Mouse (Mus musculus) MEL-GATA-1-ER (cell line): ENCODE results near the gene Cyp2t4.

ENCODE experiments used
- DNase-seq: peaks from one replicate; pipeline ENCODE4 v3.0.0-alpha.2; 2012; ENCODE audit warnings: low read depth; ENCODE audit errors: extremely low read depth

The Cyp2t4 gene

DNA sequence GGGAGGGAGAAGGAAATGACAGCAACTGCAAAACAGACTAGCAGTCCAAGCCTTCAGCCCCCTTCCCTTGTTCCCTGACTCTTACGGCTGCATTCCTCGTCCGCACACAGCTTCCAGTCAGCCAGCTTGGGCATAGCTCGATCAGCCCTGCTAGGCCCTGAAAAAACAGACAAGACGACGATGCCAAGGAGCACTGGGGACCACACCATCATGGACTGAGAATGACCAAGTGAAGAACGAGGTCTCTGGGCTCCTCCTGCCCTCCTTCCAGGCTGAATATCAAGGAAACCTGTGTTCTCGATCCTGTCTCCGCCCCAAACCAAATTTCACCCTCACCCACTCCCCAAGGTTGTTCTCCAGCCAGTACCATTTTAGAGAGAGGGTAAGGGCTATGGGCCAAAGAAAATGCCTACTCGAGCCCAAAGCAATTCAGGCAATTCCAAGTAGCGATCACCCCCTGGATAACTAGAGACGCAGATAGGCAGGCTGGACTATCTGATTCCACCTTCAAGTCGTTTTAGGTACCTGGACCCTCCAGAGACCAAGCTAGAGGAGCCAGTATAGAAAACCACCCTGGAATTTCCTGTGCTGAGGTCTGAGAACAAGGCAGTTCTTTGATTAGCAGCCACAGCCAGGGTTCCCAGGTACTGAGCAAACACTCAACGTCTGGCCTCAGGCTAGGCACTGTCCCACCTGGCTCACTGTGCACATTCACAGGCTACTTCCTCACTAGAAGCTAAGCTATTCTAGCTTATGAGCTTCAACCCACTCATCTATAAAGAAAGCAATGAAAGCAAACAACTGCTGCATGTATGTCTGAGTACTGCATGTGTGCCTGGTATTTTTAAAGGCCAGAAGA, 27.6 kb downstream of the Cyp2t4 start, which contains the start of the genes Gm21983 and Mia:
Gene Gm21983, minus strand, starts transcription at position 250 of the 859 bp plus-strand sequence.
Gene Mia, minus strand, starts transcription at position 321 of the 859 bp plus-strand sequence.
- DNase-seq, result no peak

DNA sequence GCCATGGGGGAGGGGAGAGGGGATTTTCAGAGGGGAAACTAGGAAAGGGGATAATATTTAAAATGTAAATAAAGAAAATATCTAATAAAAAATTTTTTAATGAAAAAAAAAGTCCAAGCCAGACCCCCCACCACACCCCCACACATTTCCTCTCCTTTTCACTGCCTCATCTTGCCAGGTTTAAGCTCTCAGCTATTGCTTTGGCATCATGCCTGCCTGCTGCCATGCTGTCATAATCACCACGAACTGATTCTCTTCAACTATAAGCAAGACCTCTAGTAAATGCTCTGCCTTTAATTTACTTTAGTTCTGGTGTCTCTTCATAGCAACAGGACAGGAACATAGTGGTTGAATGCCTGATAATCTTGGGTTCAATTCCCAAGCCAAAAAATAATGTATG, 29.0 kb downstream of the Cyp2t4 start:
- DNase-seq, result no peak

DNA sequence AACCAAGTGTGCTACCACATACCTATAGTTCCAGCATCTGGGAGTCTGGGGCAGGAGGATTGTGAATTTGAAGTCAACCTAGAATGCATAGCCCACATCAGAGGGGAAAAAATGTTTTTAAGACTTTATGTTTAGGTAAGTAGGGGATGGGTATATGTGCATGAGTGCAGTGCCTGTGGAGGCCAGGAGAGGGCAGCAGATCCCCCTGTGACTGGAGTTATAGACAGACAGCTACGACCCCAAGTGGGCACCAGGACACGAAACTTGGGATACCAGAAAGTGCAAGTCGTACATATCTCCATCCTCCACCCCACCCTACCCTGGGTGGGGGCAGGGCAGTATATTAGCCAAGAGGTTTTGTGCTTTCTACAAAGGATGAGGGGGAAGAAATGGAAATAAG, 31.4 kb downstream of the Cyp2t4 start:
- DNase-seq, result no peak

DNA sequence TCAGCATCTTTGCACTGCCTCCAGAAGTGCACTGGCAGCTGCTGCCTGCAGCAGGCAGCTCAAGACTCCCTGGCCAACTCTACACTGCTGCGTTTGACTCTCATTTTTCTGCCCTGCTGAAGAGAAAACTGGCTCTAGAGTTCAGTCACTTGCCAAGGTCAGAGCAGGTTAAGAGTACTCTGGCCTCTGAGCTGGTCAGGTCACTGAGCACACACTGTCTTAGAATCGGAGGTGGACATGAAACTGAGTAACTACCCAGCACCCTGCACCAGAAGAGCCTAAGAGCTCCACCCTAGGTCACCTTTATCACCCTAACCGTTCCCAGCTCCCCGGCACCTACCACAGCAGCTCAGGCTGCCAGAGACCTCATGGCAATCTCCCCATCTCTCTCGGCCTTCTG, 32.5 kb downstream of the Cyp2t4 start:
- no peak for DNase-seq

DNA sequence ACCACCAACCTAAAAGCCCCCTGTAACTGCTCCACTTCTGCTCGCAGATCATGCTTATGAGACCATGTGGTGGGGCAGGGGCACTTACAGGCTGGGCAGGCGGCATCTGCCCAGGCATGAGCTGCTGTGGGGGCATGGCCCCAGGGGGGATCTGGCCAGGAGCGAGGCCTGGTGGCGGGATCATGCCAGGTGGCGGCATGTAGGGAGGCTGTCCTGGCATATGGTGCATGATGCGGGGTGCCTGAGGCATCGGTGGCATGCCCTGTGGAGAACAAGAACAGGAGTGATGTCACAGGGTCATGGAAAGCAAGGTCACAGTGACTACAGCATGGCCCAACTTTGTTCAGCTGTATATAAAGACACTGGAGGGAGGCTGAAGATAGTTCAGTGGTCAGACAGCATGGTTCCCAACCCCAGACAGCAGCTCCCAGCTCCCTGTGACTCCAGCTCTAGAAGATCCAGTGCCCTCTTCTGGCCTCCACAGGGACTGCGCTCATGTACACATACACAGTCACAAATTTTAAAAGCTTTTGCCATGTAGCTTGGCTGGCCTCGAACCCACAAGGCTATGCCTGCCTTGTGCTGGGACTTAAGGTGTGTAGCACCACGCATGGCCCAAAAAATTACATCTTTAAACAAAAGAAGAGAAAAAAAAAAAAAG, 35.9 kb downstream of the Cyp2t4 start:
- DNase-seq, result no peak

DNA sequence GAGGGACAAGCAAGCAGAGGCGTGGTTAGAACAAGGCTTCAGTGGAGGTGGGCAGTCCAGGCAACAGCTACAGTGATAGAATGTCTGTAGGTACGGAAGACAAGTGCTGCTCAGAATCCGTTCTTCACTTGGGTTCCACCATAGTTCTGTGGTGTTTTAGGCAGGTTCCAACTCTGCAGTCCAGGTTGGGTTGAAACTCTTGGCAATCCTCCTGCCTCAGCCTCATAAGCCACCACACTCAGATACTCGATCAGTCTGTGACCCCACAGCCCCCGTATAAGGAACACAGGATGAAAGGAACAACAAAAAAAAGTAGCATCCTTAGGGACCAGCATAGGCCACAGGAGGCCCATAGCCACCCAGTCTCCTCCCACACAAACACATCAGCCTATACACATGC, 38.9 kb downstream of the Cyp2t4 start:
- DNase-seq, result no peak

DNA sequence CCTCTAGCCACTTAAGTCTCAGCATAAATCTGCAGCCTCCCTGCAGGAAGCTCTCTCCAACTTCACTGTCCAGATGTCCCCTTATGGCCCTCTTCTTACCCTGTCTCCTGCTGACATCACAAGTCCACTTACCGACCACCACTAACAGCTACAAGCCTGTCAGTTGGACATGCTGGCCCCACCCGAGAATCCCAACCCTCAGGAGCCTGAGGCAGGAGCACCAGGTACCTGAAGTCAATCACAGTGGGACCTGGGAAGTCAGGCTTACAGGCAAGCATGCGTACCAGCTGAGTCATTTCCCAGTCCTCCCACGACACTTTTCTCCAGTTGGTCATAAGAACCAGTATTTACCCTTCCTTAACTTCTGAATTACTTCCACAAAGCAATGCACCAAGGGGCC, 40.2 kb downstream of the Cyp2t4 start:
- DNase-seq, result no peak

DNA sequence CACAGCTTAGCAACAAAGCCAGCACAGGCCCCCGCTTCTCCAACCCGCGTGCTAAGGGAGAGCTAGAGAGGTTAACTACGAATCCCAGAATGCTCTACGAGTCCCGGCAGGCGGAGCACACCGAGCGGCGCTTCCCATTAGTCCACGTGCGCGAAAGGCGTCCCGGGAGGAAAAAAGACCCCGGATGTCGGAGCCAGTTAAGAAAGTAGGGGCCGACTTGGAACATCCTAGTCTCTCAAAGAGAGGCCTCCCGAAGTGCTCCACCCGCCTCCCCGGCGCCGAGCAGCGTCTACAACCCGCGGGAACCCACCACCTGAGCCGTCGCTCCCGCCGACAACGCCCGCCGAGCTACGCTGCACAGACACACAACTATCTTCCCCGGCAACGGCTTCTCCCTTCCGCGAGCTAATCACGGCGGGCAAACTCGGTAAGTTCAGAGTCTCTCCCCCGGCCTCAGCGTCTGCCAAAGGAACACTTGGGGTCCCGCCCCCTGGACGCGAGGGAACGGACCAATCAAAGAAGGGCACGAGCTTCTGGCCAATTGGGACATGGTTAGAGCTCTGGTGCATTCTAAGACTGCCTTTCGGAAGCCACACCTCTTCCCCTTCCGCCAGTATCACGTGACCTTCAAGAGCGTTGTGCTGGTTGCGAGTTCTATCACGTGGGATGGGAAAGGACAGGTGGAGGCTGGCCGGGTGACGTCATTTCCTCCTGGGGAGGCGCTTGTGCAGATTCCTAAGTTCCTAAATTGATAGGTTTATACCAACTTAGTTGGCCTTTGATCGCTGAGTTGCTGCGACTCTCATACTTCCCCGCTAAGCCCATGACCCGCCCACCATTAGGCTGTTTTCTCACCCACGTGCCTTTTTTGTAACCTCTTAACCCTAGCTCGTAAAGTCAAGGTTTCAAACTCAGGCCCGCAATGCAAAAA, 42.4 kb downstream of the Cyp2t4 start, which contains the start of the genes BC024978 and Snrpa:
Gene BC024978, plus strand, starts transcription at position 101 of the 931 bp plus-strand sequence.
Gene Snrpa, minus strand, starts transcription at position 591 of the 931 bp plus-strand sequence.
- peak; percentile 100 for DNase-seq

DNA sequence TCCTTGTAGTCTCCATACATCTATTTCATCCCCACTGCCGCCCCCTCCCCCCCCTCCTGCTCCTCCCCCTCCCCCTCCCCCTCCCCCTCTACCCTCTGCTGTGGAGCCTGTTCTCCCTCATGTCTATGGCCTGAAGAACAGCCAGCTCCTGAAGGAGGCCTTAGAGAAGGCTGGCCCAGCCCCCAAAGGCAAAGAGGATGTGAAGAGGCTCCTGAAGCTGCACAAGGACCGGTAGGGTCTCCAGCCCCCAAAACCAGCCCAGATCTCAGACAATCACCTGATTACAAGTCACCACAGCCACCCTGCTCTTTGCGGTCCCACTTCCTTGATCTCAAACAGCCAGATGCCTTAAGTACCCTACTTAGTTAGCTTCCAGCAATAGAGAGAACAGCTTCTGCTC, 43.6 kb downstream of the Cyp2t4 start:
- DNase-seq, result no peak

DNA sequence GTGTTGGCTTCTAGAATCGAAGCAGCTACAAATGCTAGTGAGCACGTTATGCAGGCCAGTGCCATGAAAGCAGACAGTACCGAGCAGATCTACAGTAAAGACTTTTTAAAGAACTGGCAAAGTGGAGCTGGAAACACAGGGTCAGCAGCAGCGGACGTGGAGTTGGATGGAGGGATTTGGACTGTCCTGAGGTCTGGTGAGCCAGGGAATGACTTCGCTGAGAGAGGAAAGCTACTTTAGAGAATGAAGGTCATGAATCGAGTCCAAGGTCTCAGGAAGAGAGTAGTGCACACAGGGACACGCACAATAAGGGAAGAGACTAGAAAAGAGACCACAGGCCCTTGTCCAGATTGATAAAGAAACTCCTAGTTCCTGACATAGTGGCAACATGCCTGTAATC, 44.1 kb downstream of the Cyp2t4 start:
- DNase-seq, result no peak

DNA sequence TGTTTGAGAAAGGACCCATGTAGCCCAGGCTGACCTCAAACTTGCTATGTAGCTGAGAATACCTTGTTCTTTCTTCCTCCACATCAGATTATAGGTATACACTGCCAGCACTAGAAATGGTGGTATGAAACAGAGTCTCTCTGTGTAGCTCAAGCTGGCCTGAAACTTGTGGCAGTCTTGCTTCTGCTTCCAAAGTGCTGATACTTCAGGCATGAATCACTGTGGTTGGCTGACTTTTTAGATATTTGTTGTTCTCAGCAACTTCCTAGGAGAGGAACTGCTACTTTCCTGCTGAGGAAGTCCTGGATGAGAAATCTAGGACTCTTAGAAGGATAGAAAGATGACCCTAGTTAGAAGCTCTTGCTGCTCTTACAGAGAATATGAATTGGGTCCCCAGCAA, 44.8 kb downstream of the Cyp2t4 start:
- no peak for DNase-seq

DNA sequence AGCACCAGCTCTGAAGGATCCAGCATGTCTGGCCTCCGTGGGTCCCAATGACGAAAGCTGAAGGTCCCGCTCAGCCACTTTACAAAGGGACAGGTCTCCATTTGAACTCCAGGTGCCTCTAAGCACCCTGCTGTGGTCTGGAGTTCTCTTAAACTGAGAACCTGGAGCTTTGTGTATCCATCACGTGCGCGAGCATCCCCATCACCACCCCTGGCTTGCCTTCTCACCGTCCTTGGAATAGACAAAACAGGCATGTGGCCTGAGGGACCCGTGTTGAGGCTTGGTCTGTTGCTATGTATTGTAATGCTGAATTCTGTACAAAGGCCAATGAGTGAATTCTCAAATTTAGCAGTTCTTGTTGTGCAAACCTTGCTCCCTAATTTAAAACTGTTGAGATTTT, 45.3 kb downstream of the Cyp2t4 start:
- DNase-seq, result no peak

DNA sequence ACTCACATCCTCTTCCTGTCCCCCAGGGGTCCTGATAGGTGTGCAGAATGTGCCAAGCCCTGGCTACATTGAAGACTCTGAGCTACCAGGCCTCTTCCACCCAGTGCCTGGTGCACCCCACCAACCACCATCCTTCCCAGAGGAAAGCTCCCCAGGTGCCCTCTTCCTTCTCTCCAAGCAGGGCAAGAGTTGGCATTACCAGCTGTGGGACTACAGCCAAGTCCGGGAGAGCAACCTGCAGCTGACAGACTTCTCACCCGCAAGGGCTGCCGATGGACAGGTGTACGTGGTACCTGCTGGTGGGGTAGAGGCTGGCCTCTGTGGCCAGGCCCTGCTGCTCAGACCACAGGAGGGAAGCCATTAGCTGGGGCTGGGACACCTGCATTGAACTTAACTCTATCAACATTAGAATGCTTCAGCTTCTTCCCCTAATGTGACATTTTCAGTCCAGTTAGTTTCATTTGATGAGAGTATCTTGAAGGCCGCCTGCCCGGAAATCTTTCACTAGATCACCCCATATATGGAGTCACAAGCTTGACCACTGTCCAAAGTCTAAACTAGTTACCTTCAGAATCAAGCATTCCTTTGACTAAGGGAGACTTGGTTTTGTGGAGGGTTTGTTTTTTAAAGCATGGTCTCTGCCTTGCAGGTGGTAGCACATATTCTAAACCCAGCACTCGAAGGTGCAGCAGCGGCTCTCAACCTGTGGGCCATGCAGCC, 50.4 kb downstream of the Cyp2t4 start:
- DNase-seq, result no peak
